Mouse (Mus musculus) embryonic facial prominence, embryonic 15.5 days (tissue): Measurements from ENCODE around the gene Pdgfd. TPM values are rescaled to one million over a fixed set of nuclear protein-coding genes. Genes with fewer than 3 reads are reported as not detected.

Source experiments
- ATAC-seq: fragments of 200-750 bp; cut with Nextera tagmentation; 2 replicates; pipeline ENCODE4 v1.8.0; 2017; ENCODE audit warnings: low read depth, moderate TSS enrichment; ENCODE audit not compliant: insufficient number of reproducible peaks, low FRiP score, low TSS enrichment
- H3K27ac ChIP-seq: fragments of 300-500 bp; sonication (generic); replicated peaks from 2 replicates; pipeline ENCODE4 v1.5.1; 2015; ENCODE audit warnings: mild to moderate bottlenecking, inconsistent platforms
- H3K27me3 ChIP-seq: fragments of 300-500 bp; sonication (generic); 2 replicates; pipeline ENCODE4 v1.6.1; 2015; ENCODE audit warnings: inconsistent platforms
- H3K36me3 ChIP-seq: fragments of 300-500 bp; sonication (generic); 2 replicates; pipeline ENCODE4 v1.6.1; 2015; ENCODE audit warnings: mild to moderate bottlenecking, inconsistent platforms
- H3K4me1 ChIP-seq: fragments of 300-500 bp; sonication (generic); 2 replicates; pipeline ENCODE4 v1.6.1; 2015; ENCODE audit warnings: inconsistent platforms
- H3K4me2 ChIP-seq: fragments of 300-500 bp; sonication (generic); replicated peaks from 2 replicates; pipeline ENCODE4 v1.6.1; 2015; ENCODE audit warnings: mild to moderate bottlenecking, inconsistent platforms
- H3K4me3 ChIP-seq: fragments of 300-500 bp; sonication (generic); replicated peaks from 2 replicates; pipeline ENCODE4 v1.5.1; 2015; ENCODE audit warnings: mild to moderate bottlenecking, inconsistent platforms
- H3K9ac ChIP-seq: fragments of 300-500 bp; sonication (generic); 2 replicates; pipeline ENCODE4 v1.6.1; 2015; ENCODE audit warnings: inconsistent platforms
- H3K9me3 ChIP-seq: fragments of 300-500 bp; sonication (generic); replicated peaks from 2 replicates; pipeline ENCODE4 v1.6.1; 2016; ENCODE audit warnings: inconsistent platforms
- WGBS: fragments of 180-500 bp; shearing (Covaris S2); methylation state at CpG from one replicate; pipeline ENCODE4 v1.1.7; 2015; 5-methylcytosine and 5-hydroxymethylcytosine counted together
- polyA plus RNA-seq: library from polyadenylated mRNA; unstranded; fragments of >200 nt; fragmentation: Nextera tagmentation; extraction: Ambion mirVana; gene quantifications from 2 replicates; pipeline ENCODE4 v1.2.1, GENCODE M21; 2015

Pdgfd gene
- polyA plus RNA-seq, 1 experiment from 2014 or later: 6.5 TPM

GRCm38 (mm10) chr9:6251990-6252389, 83.6 kb downstream of the Pdgfd start:
- ATAC-seq: no peak
- H3K27me3 ChIP-seq: no peaks in the 10 kb centered on the region
- no peaks in the 10 kb centered on the region for H3K4me1 ChIP-seq
- no peak overlapping the region for H3K4me3 ChIP-seq
- WGBS: 72% methylated on average over 2 of the region's 2 CpGs
- no peaks in the 10 kb centered on the region for H3K9me3 ChIP-seq
- no peaks in the 10 kb centered on the region for H3K36me3 ChIP-seq
- no peak overlapping the region for H3K27ac ChIP-seq
- no peak overlapping the region for H3K9ac ChIP-seq
- no peak overlapping the region for H3K4me2 ChIP-seq

DNA sequence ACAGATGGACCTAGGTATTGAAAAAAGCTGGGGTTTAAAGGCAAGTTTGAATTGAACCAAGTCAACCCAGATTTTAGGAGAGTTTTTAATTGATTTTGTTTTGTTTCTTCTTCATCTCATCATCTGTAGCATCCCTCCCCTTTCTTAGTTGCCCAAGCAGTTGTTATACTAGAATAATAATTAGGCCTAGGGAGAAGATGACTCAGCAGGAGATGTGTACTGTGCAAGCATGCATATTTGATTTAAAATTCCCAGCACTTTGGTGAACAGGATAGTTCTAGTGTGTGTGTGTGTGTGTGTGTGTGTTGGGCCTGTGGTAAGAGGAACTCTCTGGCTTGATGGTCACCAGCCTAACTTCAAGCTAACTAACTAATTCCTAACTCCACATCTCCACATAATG, 88.7 kb downstream of the Pdgfd start:
- Histone ChIP-seq H3K9ac (no peak overlapping the region), H3K4me1 (no peaks in the 10 kb centered on the region), H3K4me3 (no peak overlapping the region), H3K36me3 (no peaks in the 10 kb centered on the region), H3K27me3 (no peaks in the 10 kb centered on the region), H3K4me2 (no peak overlapping the region), H3K27ac (no peak overlapping the region), H3K9me3 (no peaks in the 10 kb centered on the region)
- ATAC-seq: no peak

DNA sequence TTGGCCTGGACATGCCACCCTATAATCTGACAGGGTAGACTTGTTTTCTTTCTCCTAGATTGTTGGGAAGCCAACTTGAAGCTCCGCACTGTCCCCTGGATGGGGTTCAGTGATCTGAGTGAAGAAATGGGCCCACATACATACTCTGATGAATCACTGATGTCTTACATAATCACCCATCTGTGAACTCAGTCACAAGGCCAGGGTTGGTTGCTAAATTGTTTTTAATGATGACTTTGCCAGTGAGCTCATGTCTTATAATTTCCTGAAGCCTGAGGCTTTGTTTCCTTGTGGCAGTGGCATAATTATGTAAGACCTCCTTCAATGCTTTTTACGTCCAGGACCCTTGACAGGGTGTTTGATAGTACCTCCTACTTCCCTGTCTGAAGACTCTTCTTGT, 96.4 kb downstream of the Pdgfd start:
- H3K9ac ChIP-seq: no peak overlapping the region
- H3K27ac ChIP-seq: no peak overlapping the region
- no peaks in the 10 kb centered on the region for H3K36me3 ChIP-seq
- no peaks in the 10 kb centered on the region for H3K9me3 ChIP-seq
- no peaks in the 10 kb centered on the region for H3K4me1 ChIP-seq
- no peak overlapping the region for H3K4me2 ChIP-seq
- no peak overlapping the region for H3K4me3 ChIP-seq
- H3K27me3 ChIP-seq: no peaks in the 10 kb centered on the region
- no peak for ATAC-seq
- 76% methylated on average over 2 of the region's 2 CpGs for WGBS

DNA sequence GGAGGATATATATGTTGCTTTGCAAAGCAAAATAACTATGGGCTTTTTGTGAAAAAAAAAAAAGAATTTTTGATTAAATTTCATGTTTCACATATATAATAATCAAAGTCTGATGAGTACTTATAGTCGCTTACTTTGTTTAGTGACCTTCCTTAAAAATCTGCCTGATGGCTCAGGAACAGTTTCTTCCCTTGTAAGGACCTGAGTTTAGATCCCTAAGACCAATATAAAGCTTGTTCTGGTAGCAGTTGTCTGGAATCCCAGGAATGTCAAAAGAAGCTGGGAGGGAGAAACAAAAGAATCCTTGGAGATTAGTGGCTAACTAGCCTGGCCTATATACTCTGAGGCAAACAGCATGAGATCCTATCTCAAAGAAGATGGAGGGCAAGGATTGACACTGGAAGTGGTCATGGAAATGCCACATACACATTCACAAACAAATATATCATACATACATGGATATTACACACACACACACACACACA, 101.5 kb downstream of the Pdgfd start, which contains the start of gene Ddi1:
TSS of gene Ddi1 (minus strand) at position 51 of the 485 bp plus-strand sequence.
- H3K9ac ChIP-seq: no peak within 1 kb of the TSS
- ATAC-seq: no peak
- no peaks in the 10 kb centered on the region for H3K9me3 ChIP-seq
- H3K4me1 ChIP-seq: no peaks in the 10 kb centered on the region
- no peak within 1 kb of the TSS for H3K4me2 ChIP-seq
- H3K4me3 ChIP-seq: no peak within 1 kb of the TSS
- WGBS: 54% methylated on average over 1 of the region's 1 CpGs
- H3K27ac ChIP-seq: no peak within 1 kb of the TSS
- H3K36me3 ChIP-seq: no peaks in the 10 kb centered on the region
- H3K27me3 ChIP-seq: no peaks in the 10 kb centered on the region

DNA sequence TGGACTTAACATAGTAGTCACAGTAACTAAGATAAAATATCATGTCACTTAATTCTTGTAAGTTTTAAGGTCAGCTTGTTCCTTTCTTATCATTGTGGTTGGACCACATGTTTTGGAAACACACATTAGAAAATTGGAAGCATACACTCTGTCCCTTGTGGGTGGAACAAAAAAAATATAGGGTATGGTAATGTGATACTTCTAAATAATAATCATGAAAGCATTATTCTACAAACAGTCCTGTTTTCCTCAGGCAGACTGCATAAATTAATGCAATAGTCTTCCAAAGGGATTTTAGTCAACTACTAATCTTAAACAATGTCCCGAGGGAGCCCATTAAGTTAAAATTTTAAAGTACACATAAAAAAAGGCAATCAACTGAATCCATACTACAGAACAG, 108.0 kb downstream of the Pdgfd start:
- no peak overlapping the region for H3K9ac ChIP-seq
- H3K27me3 ChIP-seq: no peaks in the 10 kb centered on the region
- H3K4me2 ChIP-seq: no peak overlapping the region
- no peak overlapping the region for H3K4me3 ChIP-seq
- ATAC-seq: no peak
- WGBS: 44% methylated on average over 1 of the region's 1 CpGs
- H3K4me1 ChIP-seq: no peaks in the 10 kb centered on the region
- H3K27ac ChIP-seq: no peak overlapping the region
- H3K36me3 ChIP-seq: no peaks in the 10 kb centered on the region
- H3K9me3 ChIP-seq: no peaks in the 10 kb centered on the region

GRCm38 (mm10) chr9:6277526-6277925, 109.1 kb downstream of the Pdgfd start:
- H3K9me3 ChIP-seq: no peaks in the 10 kb centered on the region
- H3K4me3 ChIP-seq: no peak overlapping the region
- H3K4me2 ChIP-seq: no peak overlapping the region
- no peak overlapping the region for H3K9ac ChIP-seq
- no peak overlapping the region for H3K27ac ChIP-seq
- no peaks in the 10 kb centered on the region for H3K36me3 ChIP-seq
- H3K27me3 ChIP-seq: no peaks in the 10 kb centered on the region
- no peaks in the 10 kb centered on the region for H3K4me1 ChIP-seq
- no peak for ATAC-seq

DNA sequence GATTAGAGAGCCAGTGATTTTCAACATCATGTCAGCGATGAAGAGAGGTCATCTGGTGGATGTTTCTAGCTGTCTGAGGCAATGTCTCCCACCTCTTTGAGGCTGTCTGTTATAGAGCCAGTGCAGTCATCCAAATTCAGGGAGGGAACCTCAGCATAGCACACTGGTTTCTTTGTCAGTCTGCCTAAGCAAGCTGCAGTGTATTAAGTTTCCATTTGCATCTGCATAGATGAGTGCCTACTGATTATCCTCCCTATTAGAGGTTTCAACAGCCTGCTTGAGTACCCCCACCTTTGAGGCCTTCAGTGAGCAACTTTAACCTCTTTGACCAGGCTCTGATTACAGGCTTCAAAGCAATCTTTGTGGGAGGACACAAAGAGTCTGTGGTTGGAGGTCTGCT, 118.4 kb downstream of the Pdgfd start:
- ATAC-seq: no peak

DNA sequence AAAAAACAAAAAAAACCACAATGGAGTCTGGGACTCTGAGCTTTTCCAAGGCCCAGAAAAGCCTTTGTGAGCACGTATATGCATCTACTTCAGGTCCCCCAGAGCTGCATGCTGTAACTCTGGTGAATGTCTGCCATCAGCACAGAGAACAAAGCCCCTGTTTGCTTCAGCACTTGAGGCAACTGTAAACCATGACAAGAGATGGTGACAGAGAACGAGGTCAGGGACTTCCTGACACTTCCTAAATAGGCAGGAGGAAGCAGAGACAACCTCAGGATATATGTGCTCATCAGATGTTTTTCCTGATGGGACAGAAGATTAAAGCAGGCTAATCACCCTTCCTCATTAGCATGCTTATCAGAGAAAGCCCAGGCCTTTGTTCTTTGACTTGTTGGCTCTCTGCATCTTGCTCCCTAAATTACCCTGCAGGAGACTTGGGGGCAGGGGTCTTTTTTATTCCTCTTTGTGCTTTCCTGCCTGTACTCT, 120.9 kb downstream of the Pdgfd start:
- no peak overlapping the region for H3K4me2 ChIP-seq
- no peaks in the 10 kb centered on the region for H3K9me3 ChIP-seq
- H3K27ac ChIP-seq: no peak overlapping the region
- no peaks in the 10 kb centered on the region for H3K27me3 ChIP-seq
- ATAC-seq: no peak
- H3K36me3 ChIP-seq: no peaks in the 10 kb centered on the region
- H3K4me1 ChIP-seq: no peaks in the 10 kb centered on the region
- no peak overlapping the region for H3K4me3 ChIP-seq
- H3K9ac ChIP-seq: no peak overlapping the region
- WGBS: 16% methylated on average over 2 of the region's 2 CpGs

More for the DNA sequence above, 118.4 kb downstream of the Pdgfd start:
- Histone ChIP-seq H3K4me2 (no peak overlapping the region), H3K36me3 (no peaks in the 10 kb centered on the region), H3K27me3 (no peaks in the 10 kb centered on the region), H3K4me1 (no peaks in the 10 kb centered on the region), H3K27ac (no peak overlapping the region), H3K9ac (no peak overlapping the region), H3K4me3 (no peak overlapping the region), H3K9me3 (no peaks in the 10 kb centered on the region)
- WGBS: 29% methylated on average over 1 of the region's 1 CpGs

DNA sequence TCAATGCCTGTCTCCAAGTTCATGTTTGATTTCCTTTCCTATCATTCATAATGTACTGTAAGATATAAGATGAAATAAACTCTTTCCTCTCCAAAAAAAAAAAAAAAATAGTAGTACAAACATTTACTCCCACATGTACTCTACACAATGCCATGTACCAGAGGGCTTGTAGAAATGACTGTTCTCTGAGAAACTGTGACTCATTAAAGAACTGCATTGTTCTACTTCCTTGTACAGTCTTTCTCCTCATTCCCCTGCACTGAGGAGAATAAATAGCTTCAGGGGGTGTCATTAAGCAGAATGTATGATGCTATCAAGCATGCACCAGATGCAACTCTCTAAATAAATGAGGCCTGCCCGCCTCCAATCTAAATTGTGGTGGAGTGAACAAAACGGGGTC, 130.2 kb downstream of the Pdgfd start:
- Histone ChIP-seq H3K27me3 (no peaks in the 10 kb centered on the region), H3K4me1 (no peaks in the 10 kb centered on the region), H3K4me3 (no peak overlapping the region), H3K9ac (no peak overlapping the region), H3K36me3 (no peaks in the 10 kb centered on the region), H3K27ac (no peak overlapping the region), H3K4me2 (no peak overlapping the region), H3K9me3 (no peaks in the 10 kb centered on the region)
- 69% methylated on average over 2 of the region's 2 CpGs for WGBS
- no peak for ATAC-seq

DNA sequence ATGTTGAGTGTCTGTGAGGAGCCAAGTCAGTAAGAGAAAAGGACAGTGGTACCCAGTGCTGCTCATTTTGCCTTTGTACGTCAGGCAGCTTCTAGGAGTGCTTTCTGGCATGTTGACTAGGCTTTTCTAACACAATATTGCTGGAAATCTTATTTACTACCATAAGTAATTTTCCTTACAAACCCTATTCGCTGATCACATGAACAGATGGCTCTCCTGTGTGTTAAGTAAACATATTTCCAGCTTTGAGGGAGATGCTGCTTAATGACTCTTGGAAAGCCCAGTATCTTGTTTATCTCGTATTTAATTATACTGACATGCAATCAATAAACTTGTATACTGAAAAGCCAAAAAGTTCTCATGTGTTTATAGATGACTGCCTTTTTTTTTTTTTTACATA, 133.7 kb downstream of the Pdgfd start:
- Histone ChIP-seq H3K9ac (no peak overlapping the region), H3K27ac (no peak overlapping the region), H3K4me1 (no peaks in the 10 kb centered on the region), H3K4me3 (no peak overlapping the region), H3K27me3 (no peaks in the 10 kb centered on the region), H3K36me3 (no peaks in the 10 kb centered on the region), H3K9me3 (no peaks in the 10 kb centered on the region), H3K4me2 (no peak overlapping the region)
- 79% methylated on average over 3 of the region's 3 CpGs for WGBS
- no peak for ATAC-seq

- Histone ChIP-seq H3K9me3 (no peaks in the 10 kb centered on the region), H3K36me3 (no peaks in the 10 kb centered on the region), H3K4me1 (no peaks in the 10 kb centered on the region), H3K27ac (no peak overlapping the region), H3K27me3 (no peaks in the 10 kb centered on the region), H3K4me3 (no peak overlapping the region), H3K9ac (no peak overlapping the region), H3K4me2 (no peak overlapping the region)
- no peak for ATAC-seq
- 82% methylated on average over 3 of the region's 3 CpGs for WGBS
Observed at GRCm38 (mm10) chr9:6304590-6304989, 136.2 kb downstream of the Pdgfd start.

- no peak for ATAC-seq
- WGBS: 94% methylated on average over 3 of the region's 3 CpGs
- H3K4me1 ChIP-seq: no peaks in the 10 kb centered on the region
Observed at GRCm38 (mm10) chr9:6305847-6306246, 137.5 kb downstream of the Pdgfd start.

More at GRCm38 (mm10) chr9:6305847-6306246, 137.5 kb downstream of the Pdgfd start:
- Histone ChIP-seq H3K27me3 (no peaks in the 10 kb centered on the region), H3K9ac (no peak overlapping the region), H3K27ac (no peak overlapping the region), H3K4me3 (no peak overlapping the region), H3K9me3 (no peaks in the 10 kb centered on the region), H3K4me2 (no peak overlapping the region), H3K36me3 (no peaks in the 10 kb centered on the region)
